Mouse (Mus musculus): ENCODE measurements around the gene Bzw2. TPM values are rescaled to one million over a fixed set of nuclear protein-coding genes. Genes with fewer than 3 reads are reported as not detected.

Bzw2 gene
- polyA plus RNA-seq, 1 experiment from 2014 or later, result 430 TPM

Other genes with a start within 250 kb of the Bzw2 start
- 0.39 TPM in 1 of 2 replicates, not detected in the other for gene Agr3, start 232.5 kb downstream of the Bzw2 start, polyA plus RNA-seq (2014; fragmentation: Nextera tagmentation; extraction: Ambion mirVana)
- not detected in 2 replicates for gene Agr2, start 165.2 kb downstream of the Bzw2 start, polyA plus RNA-seq (2014; fragmentation: Nextera tagmentation; extraction: Ambion mirVana)
- 414 and 454 TPM in 2 replicates for gene Tspan13, start 115.6 kb downstream of the Bzw2 start, polyA plus RNA-seq (2014; fragmentation: Nextera tagmentation; extraction: Ambion mirVana)
- gene Ankmy2, start 966 bp downstream of the Bzw2 start, polyA plus RNA-seq (2014; fragmentation: Nextera tagmentation; extraction: Ambion mirVana), result 84.6 and 87.6 TPM in 2 replicates
- not detected in 2 replicates for gene Lrrc72, start 95.3 kb upstream of the Bzw2 start, polyA plus RNA-seq (2014; fragmentation: Nextera tagmentation; extraction: Ambion mirVana)
- gene Sostdc1, start 156.1 kb upstream of the Bzw2 start, polyA plus RNA-seq (2014; fragmentation: Nextera tagmentation; extraction: Ambion mirVana), result 10.5 and 20.9 TPM in 2 replicates
- gene Ispd, start 223.4 kb upstream of the Bzw2 start, polyA plus RNA-seq (2014; fragmentation: Nextera tagmentation; extraction: Ambion mirVana), result 17.0 and 18.0 TPM in 2 replicates
- gene D630036H23Rik, start 224.1 kb upstream of the Bzw2 start, polyA plus RNA-seq (2014; fragmentation: Nextera tagmentation; extraction: Ambion mirVana), result 2.3 and 2.6 TPM in 2 replicates